Mouse (Mus musculus) ES-CJ7 (cell line): Measurements from ENCODE around the gene Atxn2.

Source experiments
- DNase-seq: peaks from one replicate; pipeline ENCODE4 v3.0.0; 2011; ENCODE audit warnings: low read depth, low spot score

Atxn2 gene

DNA sequence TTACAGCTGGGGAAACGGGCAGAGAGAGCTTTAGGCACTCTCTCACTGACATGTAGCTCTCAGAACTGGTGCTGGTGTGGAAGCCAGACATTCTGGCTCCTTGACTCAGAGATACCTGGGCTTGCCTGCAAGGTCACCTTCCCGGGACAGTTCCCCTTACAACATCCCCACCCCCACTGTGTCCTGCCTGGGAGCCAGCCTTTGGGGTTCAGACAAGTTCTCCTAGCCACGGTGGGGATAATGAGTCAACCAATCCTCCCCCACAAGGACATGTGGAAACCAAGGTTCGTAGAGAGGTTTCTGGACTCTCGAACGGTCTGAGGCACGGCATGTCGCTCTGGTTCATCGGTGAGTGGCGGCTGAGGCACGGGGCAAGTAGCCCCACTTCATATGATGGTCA lies 145.6 kb downstream of the Atxn2 start:
- no peak for DNase-seq

DNA sequence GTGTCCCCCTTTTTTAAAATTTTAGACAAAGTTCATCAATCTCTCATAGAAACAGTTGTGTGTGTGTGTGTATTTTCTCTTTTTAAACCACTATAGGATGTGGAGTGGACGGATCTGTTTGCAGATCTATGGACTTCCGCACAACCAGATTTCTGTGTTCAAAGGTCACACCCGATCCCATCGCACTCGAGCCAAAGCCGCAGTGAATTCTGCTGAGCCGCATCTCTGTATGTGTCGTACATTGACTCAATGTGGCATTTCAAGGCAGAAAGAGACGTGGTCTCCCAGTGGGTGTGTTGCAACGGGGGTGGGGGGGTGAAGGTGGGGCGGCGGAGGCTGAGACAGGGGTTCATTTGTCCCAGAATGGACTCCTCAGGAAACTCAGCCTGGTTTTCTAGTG lies 147.3 kb downstream of the Atxn2 start:
- no peak for DNase-seq

DNA sequence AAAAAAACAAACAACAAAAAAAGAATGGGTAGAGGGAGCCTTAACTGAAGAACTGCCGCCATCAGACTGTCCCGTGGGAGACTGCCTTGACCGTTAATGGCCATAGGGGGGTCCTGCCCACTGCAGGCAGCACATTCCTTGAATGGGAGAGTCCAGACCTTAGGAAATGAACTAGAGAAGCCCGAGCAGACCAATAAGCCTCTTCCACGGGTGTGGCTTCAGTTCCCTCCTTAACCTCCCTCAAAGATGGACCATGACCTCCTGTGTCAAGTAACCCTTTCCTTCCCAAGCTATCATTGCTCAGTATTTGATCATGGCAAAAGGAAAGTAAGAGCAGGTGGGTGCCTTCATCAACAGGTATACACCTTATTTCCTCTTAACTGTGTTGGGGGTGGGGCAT lies 150.8 kb downstream of the Atxn2 start:
- no peak for DNase-seq

DNA sequence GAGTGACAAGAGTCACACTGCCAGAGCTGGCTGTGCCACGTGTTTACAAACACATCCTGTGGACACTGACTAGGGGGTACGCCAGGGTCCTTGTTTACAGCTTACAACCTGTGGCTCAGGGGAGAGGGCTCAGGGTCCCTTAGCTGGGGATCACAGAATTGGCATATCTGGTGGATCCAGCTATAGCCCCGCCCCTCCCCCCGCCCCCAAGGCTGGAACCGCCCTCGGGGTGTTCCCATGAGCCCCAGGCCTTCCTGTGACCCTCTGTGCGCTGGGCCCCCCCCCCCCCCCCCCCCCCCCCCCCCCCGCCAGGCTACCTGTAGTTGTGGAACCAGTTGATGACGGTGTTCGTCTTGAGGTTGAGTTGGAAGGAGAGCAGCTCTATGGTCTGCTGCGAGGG lies 153.2 kb downstream of the Atxn2 start:
- DNase-seq: no peak
